Comparison of ENCODE assay signal across 9 mouse cellular contexts in genomic region chrX:23295952-23296598, GRCm38 (mm10).
DNase-seq lines count a peak whose midpoint lies in the region; ATAC-seq and TF ChIP-seq lines count a peak whose summit lies in the region.
"Had no signal": no experiment of that assay in that cellular context is flagged by ENCODE, and none has a peak within 500 bp of the region (broad histone marks: within the 10 kb centered on the region; RNA-seq: fewer than 3 reads in every experiment).

No protein-coding gene starts in this region.

- H3K4me1 ChIP-seq in heart, embryonic 11.5 days (ENCODE audit: control insufficient read depth, insufficient read depth, low read length): no peaks in the 10 kb centered on the region
- no peaks in the 10 kb centered on the region for H3K4me1 ChIP-seq in forebrain, embryonic 12.5 days
- no peaks in the 10 kb centered on the region for H3K4me1 ChIP-seq in hindbrain, embryonic 15.5 days (replicated peaks)
- no peaks in the 10 kb centered on the region for H3K4me1 ChIP-seq in liver, postnatal 0 days (ENCODE audit: insufficient read depth)

- peak; percentile 36; the same call in 1 of the 2 replicates for TF ChIP-seq CTCF in liver, postnatal 0 days (IDR thresholded peaks at IDR 0.05; ENCODE audit: low read depth)

- no peak for ATAC-seq in heart, embryonic 11.5 days (replicated peaks; ENCODE audit: insufficient number of reproducible peaks, low FRiP score, low TSS enrichment)
- peak; percentile 71; the same call in 1 of the 2 replicates for ATAC-seq in forebrain, embryonic 12.5 days (ENCODE audit: low FRiP score)
- ATAC-seq in hindbrain, embryonic 15.5 days (ENCODE audit: low FRiP score, low read depth): peak; percentile 79
- ATAC-seq in liver, postnatal 0 days: no peak
- no peak for ATAC-seq in erythroblast, adult 5-6 weeks (replicated peaks; ENCODE audit: low FRiP score, poor library complexity, severe bottlenecking)

- H3K4me3 ChIP-seq in heart, embryonic 11.5 days (ENCODE audit: low read depth, low read length): no peak overlapping the region
- no peak overlapping the region for H3K4me3 ChIP-seq in forebrain, embryonic 12.5 days (replicated peaks)
- no peak overlapping the region for H3K4me3 ChIP-seq in hindbrain, embryonic 15.5 days
- no peak overlapping the region for H3K4me3 ChIP-seq in liver, postnatal 0 days (ENCODE audit: low read depth, low read length)

- no peak overlapping the region for H3K4me2 ChIP-seq in heart, embryonic 11.5 days
- H3K4me2 ChIP-seq in forebrain, embryonic 12.5 days: no peak overlapping the region
- H3K4me2 ChIP-seq in hindbrain, embryonic 15.5 days: peak overlapping the region; percentile 24; the same call in 1 of the 2 replicates
- H3K4me2 ChIP-seq in liver, postnatal 0 days (ENCODE audit: low read depth, low read length): no peak overlapping the region

- no peaks in the 10 kb centered on the region for H3K27me3 ChIP-seq in heart, embryonic 11.5 days (ENCODE audit: control insufficient read depth, insufficient read depth, low read length)
- no peaks in the 10 kb centered on the region for H3K27me3 ChIP-seq in forebrain, embryonic 12.5 days
- H3K27me3 ChIP-seq in hindbrain, embryonic 15.5 days: no peaks in the 10 kb centered on the region
- no peaks in the 10 kb centered on the region for H3K27me3 ChIP-seq in liver, postnatal 0 days (ENCODE audit: insufficient read depth, low read length)

- no peak overlapping the region for H3K27ac ChIP-seq in heart, embryonic 11.5 days (ENCODE audit: low read depth, low read length)
- H3K27ac ChIP-seq in forebrain, embryonic 12.5 days: no peak overlapping the region
- no peak overlapping the region for H3K27ac ChIP-seq in hindbrain, embryonic 15.5 days (replicated peaks)
- no peak overlapping the region for H3K27ac ChIP-seq in liver, postnatal 0 days (ENCODE audit: low read depth)

- H3K9me3 ChIP-seq in heart, embryonic 11.5 days (replicated peaks; ENCODE audit: control insufficient read depth, low read length): no peaks in the 10 kb centered on the region
- H3K9me3 ChIP-seq in forebrain, embryonic 12.5 days: no peaks in the 10 kb centered on the region
- H3K9me3 ChIP-seq in hindbrain, embryonic 15.5 days: no peaks in the 10 kb centered on the region
- no peaks in the 10 kb centered on the region for H3K9me3 ChIP-seq in liver, postnatal 0 days (ENCODE audit: low read length)
- H3K9me3 ChIP-seq: G1E had no signal

- 32% methylated on average over 5 of the region's 5 CpGs for WGBS in heart, embryonic 11.5 days (ENCODE audit: insufficient replicate concordance)
- 29% methylated on average over 5 of the region's 5 CpGs for WGBS in forebrain, embryonic 12.5 days
- 28% methylated on average over 5 of the region's 5 CpGs for WGBS in hindbrain, embryonic 15.5 days
- WGBS in liver, postnatal 0 days (ENCODE audit: insufficient replicate concordance): 31% methylated on average over 5 of the region's 5 CpGs

- no peak for TF ChIP-seq EP300 in liver, postnatal 0 days (IDR thresholded peaks at IDR 0.05; ENCODE audit: low read depth)

- no peak overlapping the region for H3K9ac ChIP-seq in heart, embryonic 11.5 days (ENCODE audit: low read depth, low read length)
- no peak overlapping the region for H3K9ac ChIP-seq in forebrain, embryonic 12.5 days
- H3K9ac ChIP-seq in hindbrain, embryonic 15.5 days: 0 out of 2 replicates have a peak overlapping the region, but pooled peaks have one; percentile 22
- H3K9ac ChIP-seq in liver, postnatal 0 days (replicated peaks): no peak overlapping the region

- DNase-seq in heart, adult 8-10 months (ENCODE audit: low spot score): peak; percentile 3
- DNase-seq in adrenal gland, adult 18-20 months (ENCODE audit: low spot score in 2 of 2): peak; percentile 5 to 20
- peak; percentile 12 for DNase-seq in liver, postnatal 0 days
- DNase-seq in right cerebral cortex, postnatal 10 days (ENCODE audit: low spot score in 2 of 2): peak; percentile 70 to 78

- H3K36me3 ChIP-seq in heart, embryonic 11.5 days (ENCODE audit: control insufficient read depth, insufficient read depth, low read length): no peaks in the 10 kb centered on the region
- no peaks in the 10 kb centered on the region for H3K36me3 ChIP-seq in forebrain, embryonic 12.5 days (replicated peaks)
- H3K36me3 ChIP-seq in hindbrain, embryonic 15.5 days: no peaks in the 10 kb centered on the region
- H3K36me3 ChIP-seq in liver, postnatal 0 days (replicated peaks; ENCODE audit: insufficient read depth, low read length): no peaks in the 10 kb centered on the region
- H3K36me3 ChIP-seq: G1E had no signal

Comparison
In these comparisons a context has a peak if more than half of its experiments do, and no peak if none do; other contexts are left out.
1. DNase-seq: peak in every context shown above with its lines; median percentile 74 in right cerebral cortex, postnatal 10 days; 12 in adrenal gland, adult 18-20 months; 12 in liver, postnatal 0 days; 3 in heart, adult 8-10 months.
2. ATAC-seq: peak in forebrain, embryonic 12.5 days (single experiment) and hindbrain, embryonic 15.5 days (single experiment); none in heart, embryonic 11.5 days (single experiment), liver, postnatal 0 days (single experiment) and erythroblast, adult 5-6 weeks (single experiment).